Mouse (Mus musculus): Measurements from ENCODE around the gene Ermp1.

Ermp1 gene

GRCm38 (mm10) chr19:29647651-29648549 lies at the start of gene Ermp1:
Gene Ermp1 (minus strand): TSS chr19:29648415.
- peak; percentile 90 for DNase-seq (ENCODE audit: low spot score)

- no peak for DNase-seq (ENCODE audit: low spot score)
Measured at GRCm38 (mm10) chr19:29697245-29697874, 49.1 kb upstream of the Ermp1 start, which contains the start of gene Mlana. Gene Mlana (plus strand): TSS chr19:29697824.

DNA sequence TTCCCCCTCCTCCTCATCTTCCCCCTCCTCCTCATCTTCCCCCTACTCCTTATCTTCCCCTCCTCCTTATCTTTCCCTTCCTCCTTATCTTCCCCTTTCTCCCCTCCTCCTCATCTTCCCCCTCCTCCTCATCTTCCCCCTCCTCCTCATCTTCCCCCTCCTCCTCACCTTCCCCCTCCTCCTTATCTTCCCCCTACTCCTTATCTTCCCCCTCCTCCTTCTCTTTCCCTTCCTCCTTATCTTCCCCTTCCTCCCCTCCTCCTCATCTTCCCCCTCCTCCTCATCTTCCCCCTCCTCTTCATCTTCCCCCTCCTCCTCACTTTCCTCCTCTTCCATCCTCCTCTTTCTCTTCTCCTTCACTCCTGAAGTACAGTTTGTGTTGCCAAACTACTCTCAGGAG lies 48.6 kb upstream of the Ermp1 start:
- no peak for DNase-seq (ENCODE audit: low spot score)

GRCm38 (mm10) chr19:29696309-29696708 lies 48.1 kb upstream of the Ermp1 start:
- DNase-seq (ENCODE audit: low spot score) = no peak

GRCm38 (mm10) chr19:29695071-29695470 lies 46.9 kb upstream of the Ermp1 start:
- DNase-seq (ENCODE audit: low spot score) = no peak

GRCm38 (mm10) chr19:29683844-29684540 lies 35.8 kb upstream of the Ermp1 start:
- peak; percentile 64 for DNase-seq (ENCODE audit: low spot score)

GRCm38 (mm10) chr19:29680182-29681152 lies 32.3 kb upstream of the Ermp1 start:
- DNase-seq (ENCODE audit: low spot score) = no peak

- DNase-seq (ENCODE audit: low spot score) = no peak
Measured at GRCm38 (mm10) chr19:29678181-29678778, 30.1 kb upstream of the Ermp1 start.

GRCm38 (mm10) chr19:29676479-29677193 lies 28.4 kb upstream of the Ermp1 start:
- DNase-seq (ENCODE audit: low spot score) = no peak

DNA sequence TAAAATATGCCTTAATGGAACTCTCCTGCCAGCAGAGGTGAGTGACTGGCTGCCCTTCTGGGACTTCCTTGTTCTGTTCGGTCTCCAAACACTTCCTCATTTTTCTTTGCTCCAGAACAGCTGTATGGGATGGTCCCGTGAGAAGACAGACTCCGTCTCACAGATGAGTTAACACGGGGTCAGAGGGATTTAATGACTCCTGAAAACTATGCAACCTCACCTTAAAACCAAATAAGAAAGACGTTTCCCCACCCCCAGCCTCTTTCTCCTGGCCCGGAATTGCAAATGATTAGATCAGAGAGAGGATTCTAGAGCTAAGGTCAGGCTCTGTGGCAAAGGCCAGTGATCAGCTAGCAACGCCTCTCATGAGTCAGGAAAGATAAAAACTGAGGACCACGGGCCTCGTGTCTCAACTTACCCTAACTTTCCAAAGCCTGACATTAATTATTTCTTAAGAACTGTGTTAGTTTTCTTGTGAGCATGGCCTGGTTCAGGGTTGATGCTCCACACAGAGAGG lies 27.4 kb upstream of the Ermp1 start:
- no peak for DNase-seq (ENCODE audit: low spot score)

DNA sequence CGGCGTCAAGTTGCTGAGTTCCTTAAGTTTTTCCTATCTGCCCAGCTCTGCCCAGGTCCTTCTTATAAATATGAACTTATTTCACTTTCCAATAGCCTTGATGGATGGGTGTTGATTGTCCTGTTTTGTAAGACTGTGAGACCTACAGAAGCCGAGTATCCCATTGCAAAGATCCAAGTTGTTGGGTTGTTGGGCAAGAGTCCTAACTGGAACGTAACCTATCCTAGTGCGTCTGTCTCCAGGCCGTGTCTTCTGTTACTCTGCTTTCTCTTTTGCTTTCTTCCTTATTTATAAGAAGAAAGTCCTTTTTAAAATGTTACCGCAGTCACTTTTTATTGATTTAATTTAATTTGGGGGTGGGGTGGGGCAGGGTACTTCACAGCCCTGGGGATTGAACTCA lies 26.7 kb upstream of the Ermp1 start:
- no peak for DNase-seq (ENCODE audit: low spot score)

DNA sequence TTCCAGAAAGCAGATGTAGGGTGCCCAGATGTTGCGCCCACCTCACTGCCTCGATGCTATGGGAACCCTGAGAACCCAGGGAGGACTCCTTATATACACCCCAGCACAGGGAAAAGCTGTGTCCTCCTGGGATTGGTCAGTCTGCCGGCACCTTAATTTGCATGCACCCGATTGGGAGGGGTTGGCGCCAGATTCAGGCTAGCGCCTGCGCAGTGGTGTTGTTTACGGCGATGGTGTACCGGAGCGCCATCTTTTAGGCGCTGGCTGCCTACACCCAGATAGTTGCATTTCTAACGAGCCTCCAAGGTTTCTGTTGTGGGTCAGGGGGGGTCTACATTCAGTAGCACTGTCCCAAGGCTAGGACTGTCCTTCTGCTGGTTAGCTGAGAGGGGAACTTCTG lies 24.4 kb upstream of the Ermp1 start:
- DNase-seq (ENCODE audit: low spot score) = peak; percentile 75

GRCm38 (mm10) chr19:29671160-29671559 lies 22.9 kb upstream of the Ermp1 start:
- no peak for DNase-seq (ENCODE audit: low spot score)

- DNase-seq (ENCODE audit: low spot score) = no peak
Measured at GRCm38 (mm10) chr19:29670247-29670646, 22.0 kb upstream of the Ermp1 start.

- DNase-seq (ENCODE audit: low spot score) = no peak
Measured at GRCm38 (mm10) chr19:29668135-29668534, 19.9 kb upstream of the Ermp1 start.

DNA sequence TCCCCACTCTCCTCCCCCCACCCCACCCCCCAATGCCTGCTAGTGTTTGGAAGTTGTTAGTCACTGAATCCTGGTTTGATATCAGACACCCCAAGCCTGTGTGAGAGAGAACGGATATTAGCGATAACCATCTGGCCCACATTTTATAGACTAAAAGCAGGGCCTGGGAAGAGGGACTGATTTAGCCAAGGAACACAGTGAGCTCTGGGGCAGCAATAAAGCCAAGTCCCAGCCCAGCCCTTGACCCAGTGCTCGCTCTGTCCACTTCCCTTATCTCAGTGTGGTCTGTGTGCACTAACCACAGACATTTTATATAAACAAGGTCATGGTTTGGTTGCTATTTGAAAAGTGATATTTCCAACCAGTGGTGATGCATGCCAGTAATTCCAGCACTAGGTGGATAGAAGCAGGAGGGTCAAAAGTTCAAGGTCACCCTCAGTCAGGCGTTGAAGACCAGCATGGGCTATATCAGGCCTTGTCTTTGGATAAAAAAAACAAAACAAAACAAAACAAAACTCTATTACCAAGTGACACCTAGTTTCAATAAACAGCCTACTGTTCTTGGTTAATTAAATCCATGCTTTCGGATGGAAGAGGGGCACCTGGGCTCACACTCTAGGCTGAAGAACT lies 18.9 kb upstream of the Ermp1 start:
- DNase-seq (ENCODE audit: low spot score) = peak; percentile 43

- no peak for DNase-seq (ENCODE audit: low spot score)
Measured at GRCm38 (mm10) chr19:29666164-29666563, 17.9 kb upstream of the Ermp1 start.

- DNase-seq (ENCODE audit: low spot score) = no peak
Measured at GRCm38 (mm10) chr19:29664934-29665333, 16.7 kb upstream of the Ermp1 start.

DNA sequence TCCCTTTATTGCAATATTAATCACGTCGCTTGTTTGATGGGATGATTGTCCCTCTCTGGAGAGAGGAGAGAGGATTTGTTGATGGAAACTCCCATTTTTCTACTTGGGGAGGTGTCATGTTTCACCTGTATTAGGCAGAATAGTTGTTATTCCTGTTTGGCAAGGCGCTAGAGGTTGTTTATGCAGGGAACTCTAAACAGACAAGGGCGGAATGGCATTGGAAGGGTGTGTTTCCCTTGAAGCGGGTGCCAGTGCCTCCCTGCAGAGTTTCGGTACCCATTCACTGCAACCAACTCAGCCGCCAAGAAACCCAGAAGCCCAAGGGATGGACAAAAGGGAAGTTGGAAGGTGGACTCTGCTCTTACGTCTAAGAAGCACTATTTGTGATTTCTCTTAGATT lies 15.6 kb upstream of the Ermp1 start:
- no peak for DNase-seq (ENCODE audit: low spot score)

Data from testis, postnatal 14 days (tissue).